Mouse (Mus musculus): Measurements from ENCODE around the gene Dyrk1b.
"Not testable (repeated sequence)": the region's sequence is repeated elsewhere in the genome, so short reads cannot be mapped to it uniquely, and the experiment has no call there.

Dyrk1b gene

DNA sequence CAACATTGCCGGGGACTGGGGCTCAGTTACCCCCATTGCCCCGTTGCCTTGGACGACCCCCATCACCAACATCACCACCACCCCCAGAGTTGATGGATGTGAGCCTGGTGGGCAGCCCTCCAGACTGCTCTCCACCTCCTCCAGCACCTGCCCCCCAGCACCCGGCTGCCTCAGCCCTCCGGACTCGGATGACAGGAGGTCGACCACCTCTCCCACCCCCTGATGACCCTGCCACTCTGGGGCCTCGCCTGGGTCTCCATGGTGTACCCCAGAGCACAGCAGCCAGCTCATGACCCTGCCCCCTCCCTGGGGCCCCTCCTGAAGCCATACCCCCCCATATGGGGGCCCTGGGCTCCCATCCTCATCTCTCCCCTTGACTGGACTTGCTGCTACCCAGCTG is 7.4 kb downstream of the Dyrk1b start:
- in situ Hi-C loops (cut with MboI; ENCODE audit: unreplicated experiment in 2 of 2): loop anchor here in 1 of 2 experiments (25.0 kb wide), 1 partner anchor 1024 kb away; the partner anchor contains the start of genes Cyp2t4 and Egln2

DNA sequence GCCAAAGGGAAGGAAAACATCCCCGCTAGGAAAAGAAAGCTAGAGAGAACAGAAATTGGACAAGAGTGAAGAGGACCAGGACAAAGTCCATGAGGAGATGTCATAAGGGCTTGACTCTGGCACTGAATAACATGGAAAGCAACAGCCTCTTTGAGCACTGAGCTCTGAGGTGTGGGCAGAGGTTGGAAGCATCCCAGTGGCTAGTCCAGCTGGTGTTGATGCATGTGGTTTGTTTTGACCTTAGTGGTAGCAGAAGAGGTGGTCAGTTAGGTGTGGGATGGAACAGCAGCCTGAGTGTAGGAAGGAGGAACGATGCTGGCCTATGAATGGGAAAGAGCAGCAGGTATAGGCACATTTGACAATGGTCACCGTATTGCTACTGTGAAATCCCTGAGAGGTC is 12.2 kb downstream of the Dyrk1b start:
- in situ Hi-C loops (cut with MboI; ENCODE audit: unreplicated experiment in 2 of 2): loop anchor here in 1 of 2 experiments (25.0 kb wide), 1 partner anchor 1029 kb away; the partner anchor contains the start of genes Cyp2t4 and Egln2

GRCm38 (mm10) chr7:28191903-28192302 is 12.6 kb downstream of the Dyrk1b start:
- in situ Hi-C loops (cut with MboI; ENCODE audit: unreplicated experiment in 2 of 2): loop anchor here in 1 of 2 experiments (25.0 kb wide), 1 partner anchor 1030 kb away; the partner anchor contains the start of genes Cyp2t4 and Egln2

DNA sequence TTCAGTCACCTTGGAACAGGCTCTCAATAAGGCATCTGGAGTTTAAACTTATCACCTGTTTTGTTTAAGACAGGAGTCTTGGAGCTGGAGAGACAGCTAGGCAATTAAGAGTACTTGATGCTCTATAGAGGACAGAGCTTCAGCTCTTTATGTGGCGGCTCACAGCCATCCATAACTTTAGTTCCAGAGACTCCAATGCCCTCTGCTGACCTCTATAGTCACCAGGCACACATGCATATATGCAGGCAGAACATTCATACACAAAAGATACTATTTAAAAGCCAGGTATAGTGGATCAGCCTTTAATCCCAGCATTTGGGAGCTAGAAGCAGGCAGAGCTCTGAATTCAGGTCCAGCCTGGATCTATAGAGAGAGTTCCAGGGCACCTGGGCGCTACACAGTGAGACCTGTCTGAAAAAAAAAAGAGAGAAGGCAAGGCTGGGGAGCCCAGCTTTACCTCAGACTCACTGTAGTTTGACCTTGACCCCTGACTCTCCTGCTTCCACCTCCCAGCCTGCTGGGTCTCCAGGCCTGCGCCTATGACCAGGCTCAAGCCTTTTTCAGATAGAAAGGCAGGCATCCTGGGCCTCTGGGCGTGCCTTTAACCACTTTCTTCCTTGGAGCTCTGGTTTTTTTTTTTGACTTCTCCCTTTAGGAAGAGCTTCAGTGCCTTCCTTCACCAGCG is 16.3 kb downstream of the Dyrk1b start:
- in situ Hi-C loops (cut with MboI; ENCODE audit: unreplicated experiment in 2 of 2): loop anchor here in 1 of 2 experiments (25.0 kb wide), 1 partner anchor 1033 kb away; the partner anchor contains the start of genes Cyp2t4 and Egln2

- in situ Hi-C loops (cut with MboI; ENCODE audit: unreplicated experiment in 2 of 2): loop anchor here in 1 of 2 experiments (25.0 kb wide), 1 partner anchor 1034 kb away; the partner anchor contains the start of genes Cyp2t4 and Egln2
Measured at GRCm38 (mm10) chr7:28196528-28196927, 17.3 kb downstream of the Dyrk1b start.

DNA sequence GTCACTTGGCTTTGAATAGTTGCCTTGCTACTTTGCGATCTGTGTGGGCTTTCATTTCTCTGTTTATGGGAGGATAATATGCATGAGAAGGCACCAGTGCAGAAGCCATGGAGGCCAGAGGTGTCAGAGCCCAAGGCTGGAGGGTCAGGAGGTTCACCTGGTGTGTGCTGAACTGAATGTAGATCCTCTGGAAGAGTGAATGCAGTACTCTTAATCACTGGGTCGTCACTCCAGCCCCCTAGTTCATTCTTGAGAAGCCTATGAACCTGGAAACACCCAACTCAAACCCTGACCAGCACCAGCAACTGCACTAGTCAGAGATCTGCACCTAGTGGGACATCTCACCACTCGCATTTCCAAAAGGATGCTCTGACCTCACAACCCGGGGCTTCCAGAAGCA is 19.8 kb downstream of the Dyrk1b start:
- in situ Hi-C loops (cut with MboI; ENCODE audit: unreplicated experiment in 2 of 2): loop anchor here in 1 of 2 experiments (25.0 kb wide), 1 partner anchor 1037 kb away; the partner anchor contains the start of genes Cyp2t4 and Egln2

GRCm38 (mm10) chr7:28203207-28204108 is 24.2 kb downstream of the Dyrk1b start:
- in situ Hi-C loops (cut with MboI; ENCODE audit: unreplicated experiment in 2 of 2): no loop called here

- in situ Hi-C loops (cut with MboI; ENCODE audit: unreplicated experiment in 2 of 2): no loop called here
Measured at GRCm38 (mm10) chr7:28206044-28206600, 26.9 kb downstream of the Dyrk1b start.

GRCm38 (mm10) chr7:28208396-28208987 is 29.2 kb downstream of the Dyrk1b start:
- in situ Hi-C loops (cut with MboI; ENCODE audit: unreplicated experiment in 2 of 2): no loop called here

DNA sequence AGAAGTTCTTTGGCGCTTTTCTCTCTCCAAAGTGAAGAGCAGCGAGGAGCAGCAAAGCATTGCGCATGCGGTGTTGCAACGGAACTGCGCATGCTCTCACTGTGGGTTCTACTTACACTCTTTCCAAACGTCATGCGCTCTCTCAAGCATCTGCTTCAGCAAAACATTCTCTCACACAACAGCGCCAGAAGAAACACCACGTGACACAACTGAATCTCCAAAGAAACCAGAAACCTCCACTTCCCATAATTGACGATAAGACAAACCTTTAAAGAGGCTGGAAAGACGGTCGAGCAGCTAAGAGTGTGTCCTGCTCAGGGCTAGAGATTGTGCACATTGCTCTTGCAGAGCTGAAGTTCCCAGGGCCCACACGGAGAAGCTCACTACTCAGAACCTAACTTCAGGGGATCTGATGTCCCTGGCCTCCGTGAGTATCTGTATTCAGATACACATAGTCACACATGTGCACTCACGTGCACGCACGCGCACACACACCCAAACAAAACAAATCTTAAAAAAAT is 29.8 kb downstream of the Dyrk1b start:
- in situ Hi-C loops (cut with MboI; ENCODE audit: unreplicated experiment in 2 of 2): no loop called here

DNA sequence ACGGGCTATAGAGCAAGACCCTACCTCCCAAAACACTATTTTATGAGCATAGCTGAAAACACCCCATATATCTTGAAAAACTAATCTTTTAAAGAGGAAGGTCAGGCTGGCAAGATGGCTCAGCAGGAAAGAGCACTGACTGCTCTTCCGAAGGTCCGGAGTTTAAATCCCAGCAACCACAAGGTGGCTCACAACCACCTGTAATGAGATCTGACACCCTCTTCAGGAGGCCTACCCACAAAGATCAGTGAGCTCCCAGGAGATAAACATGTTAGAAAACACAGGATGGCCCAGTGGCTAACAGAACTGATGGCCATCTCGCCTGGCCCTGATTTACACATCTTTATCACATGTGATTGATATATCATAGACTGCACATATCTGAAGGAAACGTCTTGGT is 31.5 kb downstream of the Dyrk1b start:
- in situ Hi-C loops (cut with MboI; ENCODE audit: unreplicated experiment in 2 of 2): loop anchor here (5.0 to 10.0 kb wide), 2 partner anchors 63 to 156 kb away; partner anchors contain the start of gene Psmc4 (in 1 of the 2)

GRCm38 (mm10) chr7:28214142-28214541 is 34.9 kb downstream of the Dyrk1b start:
- in situ Hi-C loops (cut with MboI; ENCODE audit: unreplicated experiment in 2 of 2): loop anchor here (5.0 to 10.0 kb wide), 2 partner anchors 67 to 159 kb away; partner anchors contain the start of gene Psmc4 (in 1 of the 2)

DNA sequence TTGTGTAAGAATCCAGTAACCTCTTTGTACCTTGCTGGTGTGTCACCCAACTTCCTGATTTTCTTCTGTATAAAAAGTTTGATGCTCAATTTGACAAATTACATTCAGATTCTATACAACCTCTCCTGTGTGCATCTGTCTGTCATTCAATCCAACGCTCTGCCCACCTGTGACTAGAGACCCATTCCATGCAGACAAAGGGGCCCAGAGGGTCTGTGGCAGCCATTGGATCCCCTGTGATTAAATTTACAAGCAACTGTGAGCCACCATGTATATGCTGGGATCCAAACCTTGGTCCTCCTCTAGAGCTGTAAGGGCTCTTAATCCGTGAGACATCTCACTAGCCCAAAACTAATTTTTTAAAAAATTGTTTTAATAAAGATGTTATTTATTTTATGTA is 36.7 kb downstream of the Dyrk1b start:
- in situ Hi-C loops (cut with MboI; ENCODE audit: unreplicated experiment in 2 of 2): loop anchor here in 1 of 2 experiments (10.0 kb wide), 1 partner anchor 161 kb away; the partner anchor contains the start of gene Psmc4

- in situ Hi-C loops (cut with MboI; ENCODE audit: unreplicated experiment in 2 of 2): loop anchor here in 1 of 2 experiments (10.0 kb wide), 1 partner anchor 163 kb away; the partner anchor contains the start of gene Psmc4
Measured at GRCm38 (mm10) chr7:28217811-28218210, 38.5 kb downstream of the Dyrk1b start.

GRCm38 (mm10) chr7:28218951-28219740 is 39.9 kb downstream of the Dyrk1b start:
- in situ Hi-C loops (cut with MboI; ENCODE audit: unreplicated experiment in 2 of 2): loop anchor here in 1 of 2 experiments (10.0 kb wide), 1 partner anchor 164 kb away; the partner anchor contains the start of gene Psmc4

GRCm38 (mm10) chr7:28226836-28227235 is 47.6 kb downstream of the Dyrk1b start:
- in situ Hi-C loops (cut with MboI; ENCODE audit: unreplicated experiment in 2 of 2): not testable (repeated sequence)

DNA sequence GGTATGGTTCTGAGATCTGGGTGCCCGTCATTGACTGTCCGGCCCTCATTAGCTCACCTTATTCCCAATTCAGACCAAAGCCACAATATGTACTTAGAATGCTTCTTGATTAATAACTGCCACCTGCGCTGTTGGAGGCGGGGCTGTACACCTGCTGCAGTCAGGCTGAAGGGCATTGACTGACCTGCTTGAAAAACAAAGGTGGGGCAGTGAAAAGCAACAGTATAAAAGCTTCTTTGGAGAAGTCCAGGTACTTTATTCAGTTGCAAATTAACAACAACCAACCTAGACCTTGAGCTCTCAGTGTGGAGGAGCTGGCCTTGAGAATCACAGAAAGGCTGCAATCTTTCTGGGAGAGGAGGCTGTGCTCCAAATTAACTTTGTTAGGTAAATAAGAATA is 48.2 kb downstream of the Dyrk1b start:
- in situ Hi-C loops (cut with MboI; ENCODE audit: unreplicated experiment in 2 of 2): not testable (repeated sequence)

All from v-Abl transformed pro-B cells (cell line).